Mouse (Mus musculus) erythroblast, adult 5-6 weeks (primary cell): ENCODE data around the gene Tmem30a. TPM values are rescaled to one million over a fixed set of nuclear protein-coding genes. Genes with fewer than 3 reads are reported as not detected.
A peak's percentile ranks its signal among the peaks of the same experiment; 100 is the strongest.

ENCODE experiments used
- ATAC-seq: replicated peaks from 2 replicates; pipeline ENCODE4 v1.8.0; 2016; ENCODE audit warnings: moderate number of reproducible peaks, mild to moderate bottlenecking, moderate TSS enrichment, inconsistent platforms; ENCODE audit not compliant: poor library complexity, low FRiP score, severe bottlenecking
- total RNA-seq, 2 experiments: library from RNA; stranded (forward) in 1 of 2; stranded (reverse) in 1 of 2; fragments of 150-400 nt in 1 of 2; fragments of 200-764, 138-1000 nt in 1 of 2; gene quantifications; 2 replicates each; pipeline versions ENCODE4 v1.2.3 to v1.2.4; 2015 to 2017; ENCODE audit warnings: low replicate concordance in 2 of 2

The Tmem30a gene
- 32.4 and 34.6 TPM in 2 replicates for total RNA-seq (2015; ENCODE audit: low replicate concordance)
- total RNA-seq (2017; ENCODE audit: low replicate concordance): 40.3 and 44.6 TPM in 2 replicates

GRCm38 (mm10) chr9:79792841-79793835 lies at the start of gene Tmem30a:
Tmem30a (minus strand) TSS chr9:79793507.
- peak; percentile 98 for ATAC-seq

DNA sequence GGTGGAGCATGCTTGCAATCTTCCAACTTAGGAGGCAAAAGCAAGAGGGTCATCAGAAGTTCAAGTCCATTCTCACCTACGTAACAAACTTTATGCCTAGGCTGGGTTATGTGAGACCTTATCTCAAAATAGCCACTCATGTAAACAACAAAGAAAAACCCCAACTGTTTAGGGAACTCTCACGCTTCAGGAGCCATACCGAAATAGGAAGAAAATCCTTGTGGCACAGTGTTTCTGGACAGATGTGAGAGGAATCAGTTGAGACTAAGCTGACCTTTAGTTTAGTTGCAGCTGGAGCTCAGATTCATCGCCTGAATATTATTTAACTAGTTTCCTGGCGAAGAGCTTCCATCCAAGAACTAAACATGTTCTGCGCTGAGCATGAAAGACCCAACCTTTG lies 49.3 kb upstream of the Tmem30a start:
- no peak for ATAC-seq

DNA sequence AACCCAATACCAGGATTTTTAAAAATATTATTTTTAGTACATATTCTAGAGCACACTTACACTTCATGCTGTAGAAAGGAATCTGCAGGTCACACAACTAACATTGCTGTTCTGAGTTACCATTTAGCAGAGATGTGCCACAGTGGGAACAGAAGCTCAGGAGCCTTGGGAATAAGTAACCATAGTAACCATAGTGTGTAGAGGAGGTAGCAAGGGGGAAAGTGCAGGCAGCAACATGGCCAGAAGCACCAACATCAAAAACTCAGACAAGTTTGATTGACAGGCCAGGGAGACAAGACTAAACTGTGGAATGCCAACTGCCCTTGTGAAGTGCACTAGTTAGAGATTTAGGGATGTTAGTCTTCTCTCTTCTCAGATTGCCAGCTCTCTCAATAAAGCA lies 48.7 kb upstream of the Tmem30a start:
- no peak for ATAC-seq

DNA sequence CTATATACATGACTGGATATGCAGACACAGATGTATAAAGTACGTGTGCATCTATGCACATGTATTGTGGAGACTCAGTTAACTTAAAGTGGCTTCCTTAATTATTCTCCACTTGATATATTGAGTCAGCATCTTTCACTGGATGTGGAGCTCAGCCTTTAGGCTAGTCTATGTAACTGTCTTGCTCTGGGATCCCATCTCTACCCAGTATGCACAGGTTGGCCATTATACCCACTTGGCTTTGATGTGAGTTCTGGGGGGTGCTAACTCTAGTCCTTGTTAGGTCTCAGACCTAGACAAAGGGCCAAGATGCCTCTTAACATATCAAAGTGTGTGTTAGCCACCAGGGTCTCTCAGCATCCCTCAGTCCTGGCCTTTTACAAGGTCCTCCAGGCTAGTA lies 38.0 kb upstream of the Tmem30a start:
- ATAC-seq: no peak

- ATAC-seq: no peak
Measured at GRCm38 (mm10) chr9:79830874-79831273, 37.6 kb upstream of the Tmem30a start.

GRCm38 (mm10) chr9:79829842-79830800 lies 36.8 kb upstream of the Tmem30a start:
- ATAC-seq: no peak

DNA sequence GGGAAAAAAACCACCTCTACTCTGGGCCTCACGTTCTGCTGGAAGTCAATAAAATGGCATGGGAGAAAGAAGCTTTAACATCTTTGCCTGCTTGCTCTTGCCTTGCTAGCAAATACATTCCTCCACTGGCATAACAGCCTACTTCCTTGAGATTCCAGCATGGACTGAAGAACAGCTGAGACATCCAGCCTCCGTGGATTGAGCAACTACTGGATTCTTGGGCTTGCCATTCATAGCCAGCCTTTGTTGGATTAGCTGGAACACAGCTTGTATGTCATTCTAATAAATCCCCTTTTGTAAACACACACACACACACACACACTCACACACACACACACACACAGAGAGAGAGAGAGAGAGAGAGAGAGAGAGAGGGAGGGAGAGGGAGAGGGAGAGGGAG lies 33.8 kb upstream of the Tmem30a start:
- ATAC-seq: no peak

DNA sequence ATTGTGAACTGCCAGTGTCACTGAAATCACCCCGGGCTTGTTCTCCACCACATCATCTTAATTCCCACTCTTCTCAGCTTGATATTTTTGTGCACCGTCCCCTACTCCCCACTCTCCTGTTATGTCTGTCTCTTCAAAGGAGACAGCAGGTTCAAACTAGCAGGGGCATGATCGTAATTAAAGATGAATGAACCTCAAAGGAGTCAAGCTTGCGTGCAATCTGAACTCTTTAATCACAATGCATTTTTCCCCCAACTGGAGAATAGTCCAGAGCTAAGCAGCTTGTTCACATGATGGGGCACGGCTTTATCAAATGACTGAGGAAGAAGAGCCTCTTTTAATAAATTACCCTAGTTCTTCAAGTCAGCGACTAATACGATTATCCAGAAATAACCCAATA lies 32.2 kb upstream of the Tmem30a start:
- ATAC-seq: no peak

DNA sequence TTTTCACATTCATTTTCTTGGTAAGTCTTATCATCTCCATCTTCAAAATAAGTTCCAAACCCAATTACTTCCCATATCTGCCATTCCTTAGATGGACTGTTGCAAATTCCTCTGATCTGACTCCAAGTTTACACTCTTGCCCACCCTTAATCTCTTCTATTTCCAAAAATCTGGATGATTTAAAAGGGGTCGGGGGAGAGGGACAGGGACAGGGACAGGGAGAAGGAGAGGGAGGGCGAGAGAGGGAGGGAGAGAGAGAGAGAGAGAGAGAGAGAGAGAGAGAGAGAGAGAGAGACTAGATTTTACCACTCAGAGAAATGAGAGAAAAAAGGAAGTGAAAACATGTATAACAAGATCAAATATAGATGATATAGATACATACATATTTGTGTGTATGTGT lies 30.5 kb upstream of the Tmem30a start:
- ATAC-seq: no peak

DNA sequence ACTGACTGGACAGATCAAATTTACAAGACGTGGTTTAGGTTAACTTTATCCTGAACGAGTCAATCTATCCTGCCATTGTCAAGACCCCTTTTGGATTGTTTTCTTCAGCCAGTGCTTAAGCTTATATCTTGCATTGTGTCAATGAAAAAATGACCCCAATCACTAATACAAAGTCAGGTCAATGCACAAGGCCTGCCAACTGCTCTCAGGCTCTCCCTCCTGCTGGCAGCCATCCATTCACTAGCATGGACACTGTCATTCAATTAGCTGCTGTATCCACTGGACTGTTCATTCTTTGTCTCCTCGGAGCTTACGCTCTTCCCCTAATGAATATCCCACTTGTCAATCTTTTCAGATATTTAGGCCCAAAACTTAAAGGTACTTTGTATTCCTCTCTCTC lies 30.1 kb upstream of the Tmem30a start:
- no peak for ATAC-seq

DNA sequence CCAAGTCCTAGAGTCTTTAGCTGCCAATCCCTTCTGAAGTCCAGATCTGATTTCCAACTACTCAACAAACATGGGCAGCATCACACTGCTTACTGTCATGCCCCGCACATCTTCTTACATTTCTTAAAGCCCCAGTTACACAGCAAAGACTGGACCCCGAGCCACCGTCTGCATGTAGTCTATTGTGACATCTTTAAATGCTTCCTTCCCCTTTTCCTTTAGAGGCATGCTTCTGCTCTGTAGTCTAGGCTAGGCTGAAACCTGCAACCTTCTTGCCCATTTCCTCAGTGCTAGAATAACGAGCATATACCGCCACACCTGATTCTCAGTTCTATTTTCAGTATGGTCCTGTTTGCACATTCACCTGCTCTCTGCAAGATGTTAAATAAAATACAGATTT lies 23.2 kb upstream of the Tmem30a start:
- no peak for ATAC-seq

- no peak for ATAC-seq
Measured at GRCm38 (mm10) chr9:79816013-79816412, 22.7 kb upstream of the Tmem30a start.

DNA sequence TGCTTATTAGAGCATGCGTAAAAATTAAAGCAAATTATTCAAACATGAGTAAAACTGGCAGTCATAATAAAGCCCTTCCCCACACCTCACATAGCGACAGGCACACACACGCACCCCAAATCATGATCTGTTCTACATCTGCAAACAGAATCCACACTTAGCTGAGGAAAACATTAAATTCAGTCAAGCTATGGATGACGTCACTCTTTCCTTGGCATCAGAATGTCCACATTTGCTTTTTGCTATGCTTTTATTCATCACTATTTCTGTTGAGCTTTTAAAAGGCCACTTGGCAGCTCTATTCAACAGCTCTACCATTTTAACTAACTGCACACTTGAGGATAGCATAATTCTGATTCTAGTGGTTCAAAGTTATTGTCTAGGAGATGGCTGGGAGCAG lies 21.3 kb upstream of the Tmem30a start:
- ATAC-seq: no peak

GRCm38 (mm10) chr9:79810969-79811902 lies 17.9 kb upstream of the Tmem30a start:
- ATAC-seq: no peak

DNA sequence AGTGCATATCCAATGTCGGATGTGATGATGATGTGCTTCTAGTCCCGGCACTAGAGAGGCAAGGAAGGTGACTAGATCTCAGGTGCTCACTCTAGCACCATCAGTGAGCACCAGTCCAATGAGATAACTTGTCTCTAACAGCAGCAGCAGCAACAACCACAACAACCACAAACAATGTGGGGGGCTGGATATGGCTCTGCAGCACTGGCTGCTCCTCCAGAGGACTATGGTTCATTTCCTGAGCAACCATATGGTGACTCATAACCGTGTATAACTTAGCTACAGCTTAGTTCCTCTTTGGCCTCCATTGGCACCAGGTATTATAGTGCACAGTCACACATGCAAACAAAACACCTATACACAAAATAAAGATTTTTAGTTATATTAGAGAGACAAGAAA lies 17.2 kb upstream of the Tmem30a start:
- ATAC-seq: no peak

DNA sequence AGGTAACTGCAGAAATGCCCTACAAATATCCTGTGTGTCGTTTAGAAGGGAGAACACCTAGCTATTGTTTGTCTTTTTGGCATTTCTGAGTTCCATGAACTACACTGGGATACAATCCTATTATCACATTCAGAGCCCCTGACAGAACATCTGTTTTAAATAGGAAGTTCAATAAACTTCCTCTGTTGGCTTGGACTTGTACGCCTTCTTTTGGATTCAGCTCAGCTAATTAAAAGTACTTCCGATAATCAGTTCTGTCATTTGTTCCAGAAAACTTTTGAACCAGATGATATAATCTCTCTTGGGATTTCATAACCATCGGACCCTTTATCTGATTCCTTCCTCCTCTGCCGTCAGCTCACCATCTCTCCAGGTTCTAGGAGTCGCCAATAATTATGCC lies 16.1 kb upstream of the Tmem30a start:
- ATAC-seq: no peak

DNA sequence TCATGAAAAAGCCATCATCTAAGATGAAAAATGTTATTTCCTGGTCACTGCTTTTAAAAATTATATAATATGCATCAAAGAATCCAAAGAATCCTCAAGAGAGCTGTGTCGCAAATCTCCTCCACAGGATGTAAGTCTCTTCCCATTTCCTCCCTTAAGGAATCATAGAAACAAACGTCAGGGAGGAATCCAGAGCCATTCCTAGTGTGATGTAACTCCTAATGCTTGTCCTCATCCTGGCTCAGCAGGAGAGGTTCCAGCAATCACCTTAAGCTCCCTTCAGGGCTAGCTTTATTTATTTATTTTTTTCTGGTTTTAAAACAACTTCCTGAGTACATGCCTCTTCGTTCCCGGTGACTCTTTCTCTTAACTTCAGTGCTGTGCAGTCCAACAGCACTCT lies 13.9 kb upstream of the Tmem30a start:
- ATAC-seq: no peak

- no peak; the same call in 1 of the 2 replicates for ATAC-seq
Measured at GRCm38 (mm10) chr9:79806317-79807075, 13.2 kb upstream of the Tmem30a start.

DNA sequence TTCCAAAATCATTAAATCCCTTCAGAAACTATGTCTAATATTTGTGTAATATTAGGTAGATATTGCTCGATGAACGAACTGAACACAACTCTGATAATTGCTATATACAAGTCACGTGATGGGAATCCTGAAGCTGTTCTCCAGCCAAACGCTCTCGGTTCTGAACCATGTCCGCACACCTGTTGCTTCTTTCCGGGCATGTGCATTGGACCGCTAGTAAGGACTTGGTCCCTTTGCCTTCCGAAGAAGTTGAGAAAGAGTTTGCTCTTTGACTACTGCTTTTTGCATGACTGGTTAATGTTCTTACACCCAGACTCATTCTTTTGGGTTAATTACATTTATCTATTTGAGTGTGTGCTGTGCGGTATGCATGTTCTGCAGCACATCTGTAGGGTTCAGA lies 12.1 kb upstream of the Tmem30a start:
- no peak for ATAC-seq
